Mouse (Mus musculus) spleen, adult 2 months (tissue): ENCODE results near the gene Acbd5.

Experiments used
- CTCF ChIP-seq: fragments of 200-500 bp; IDR thresholded peaks from 2 replicates; pipeline ENCODE4 v1.5.1; 2011; ENCODE audit warnings: mild to moderate bottlenecking, inconsistent platforms; ENCODE audit not compliant: insufficient read depth, insufficient read length, insufficient replicate concordance; ENCODE audit errors: extremely low read depth
- POLR2A ChIP-seq: fragments of 200-500 bp; IDR thresholded peaks from 2 replicates; pipeline ENCODE4 v1.6.1; 2011; ENCODE audit warnings: low read depth, low read length, inconsistent platforms

DNA sequence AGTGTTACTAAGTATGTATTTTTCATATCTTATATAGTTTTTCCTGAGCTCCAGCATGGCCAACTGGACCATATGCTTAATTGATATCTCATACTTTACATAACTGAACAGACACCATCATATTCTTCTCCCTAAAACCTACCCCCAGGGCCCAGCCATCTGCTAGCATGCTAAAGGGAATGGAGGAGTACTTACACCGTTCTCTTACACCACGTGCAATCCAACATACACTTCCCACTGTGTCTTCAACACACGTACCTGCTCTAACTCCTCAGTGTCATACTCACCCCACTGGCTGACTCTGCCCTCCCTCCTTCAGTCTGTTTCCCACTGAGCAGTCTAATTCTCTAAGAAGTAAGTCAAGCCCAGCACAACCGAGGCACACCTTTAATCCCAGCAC is 39.1 kb upstream of the Acbd5 start:
- no peak for TF ChIP-seq CTCF
- TF ChIP-seq POLR2A, result no peak
